Mouse (Mus musculus) cerebellum, adult 9-10 months (tissue): ENCODE results near the gene Immp1l.

ENCODE experiments used
- DNase-seq: peaks from one replicate; pipeline ENCODE4 v3.0.0; 2022

Gene Immp1l

DNA sequence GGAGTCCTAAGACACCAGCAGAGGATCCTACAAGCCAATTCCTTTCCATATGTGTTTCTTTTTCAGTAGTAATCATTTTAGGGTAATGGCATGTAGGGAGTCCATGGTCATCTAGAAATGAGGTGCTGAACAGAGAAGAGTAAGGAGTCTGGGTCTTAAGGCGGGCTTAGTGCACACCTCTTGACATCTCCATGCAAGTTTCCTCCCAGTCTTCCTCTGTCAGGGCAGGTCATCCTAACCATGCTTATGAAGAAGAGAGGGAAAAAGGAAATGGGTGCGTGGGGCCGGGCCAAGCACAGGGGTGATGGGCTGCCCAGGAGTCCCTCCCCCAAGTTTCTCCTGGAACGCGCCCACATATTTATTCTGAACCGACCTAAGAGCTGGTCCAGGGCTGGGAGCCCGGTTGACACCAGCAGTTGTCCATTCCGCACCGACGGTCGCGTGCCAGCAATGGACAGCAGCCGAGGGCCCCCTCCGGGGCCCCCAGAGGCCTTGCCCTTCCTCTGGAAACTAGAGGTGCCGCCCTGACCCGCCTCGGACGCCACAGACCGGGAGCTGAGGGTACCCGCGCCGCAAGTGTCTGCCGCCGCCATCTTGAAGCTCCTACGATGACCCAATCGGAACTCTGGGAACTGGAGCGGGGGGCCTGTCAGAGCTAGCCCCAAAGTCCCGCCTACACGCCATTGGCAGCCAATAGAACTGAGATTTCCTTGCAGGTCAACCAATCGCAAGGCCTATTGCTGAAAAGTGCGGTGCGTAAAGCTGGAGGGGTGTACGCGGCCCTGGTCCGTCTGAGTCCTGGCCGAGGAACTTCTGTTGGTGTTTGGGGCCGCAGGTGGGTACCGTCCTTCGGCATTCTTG is at the start of gene Immp1l, which contains the start of gene Elp4:
Gene Immp1l (plus strand): TSS at position 743 of the 861 bp plus-strand sequence.
Gene Elp4 (minus strand): TSS at position 669 of the 861 bp plus-strand sequence.
- DNase-seq: peak; percentile 98

DNA sequence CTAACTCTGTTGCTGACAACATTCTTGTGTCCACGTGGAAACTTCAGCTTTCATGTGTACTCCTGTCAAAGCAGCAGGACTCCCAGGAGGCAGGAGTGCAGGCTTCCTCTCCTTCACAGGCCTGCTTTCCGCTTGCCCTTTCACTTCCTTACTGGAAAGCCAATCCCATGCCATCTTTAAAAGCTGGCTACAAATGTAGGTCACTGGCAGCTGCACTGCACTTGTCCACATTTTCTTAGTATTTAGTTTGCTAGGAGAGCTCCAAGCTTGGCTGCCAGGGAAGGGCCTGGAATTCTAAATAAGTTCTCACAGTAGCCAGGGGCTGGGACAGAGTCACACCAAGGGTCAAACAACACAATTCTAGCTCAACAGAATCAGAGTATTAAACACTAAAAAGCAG is 49.7 kb upstream of the Immp1l start:
- DNase-seq: peak; percentile 54

DNA sequence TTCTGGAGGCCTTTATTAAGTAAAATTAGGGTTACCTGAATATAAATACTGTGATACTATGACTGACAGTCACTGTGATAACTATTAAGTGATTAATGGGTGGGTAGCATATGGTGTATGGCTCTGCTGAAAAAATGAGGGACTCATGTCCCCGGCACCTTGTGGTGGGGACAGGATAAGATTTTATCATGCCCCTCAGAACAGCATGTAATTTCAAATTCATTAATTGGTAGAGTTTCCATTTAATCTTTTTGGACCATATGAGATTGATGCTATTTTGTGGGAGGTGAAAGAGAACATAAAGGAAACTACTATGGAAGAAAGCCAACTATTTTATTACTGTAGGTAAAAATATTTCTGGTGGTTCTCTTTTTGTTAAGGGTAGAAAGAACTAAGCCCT is 31.0 kb upstream of the Immp1l start:
- DNase-seq: no peak

DNA sequence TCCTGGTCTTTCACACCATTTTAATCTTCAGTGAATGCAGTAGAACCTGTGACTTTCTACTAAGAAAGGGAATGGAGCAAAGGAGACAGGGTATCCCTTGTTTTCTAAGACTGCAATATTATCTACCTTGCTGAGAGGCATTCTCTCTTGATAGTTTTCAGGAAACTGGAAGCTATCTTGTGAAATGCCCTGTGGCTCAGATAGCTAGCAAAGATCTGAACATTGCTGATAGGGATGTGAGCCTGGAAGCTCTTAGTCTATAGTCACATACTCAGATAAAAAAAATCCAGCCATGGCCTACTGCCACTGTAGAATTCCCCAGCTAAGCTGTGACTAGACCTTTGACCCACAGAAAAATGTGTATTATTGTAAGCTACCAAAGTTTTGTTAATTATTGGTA is 13.6 kb upstream of the Immp1l start:
- no peak for DNase-seq

DNA sequence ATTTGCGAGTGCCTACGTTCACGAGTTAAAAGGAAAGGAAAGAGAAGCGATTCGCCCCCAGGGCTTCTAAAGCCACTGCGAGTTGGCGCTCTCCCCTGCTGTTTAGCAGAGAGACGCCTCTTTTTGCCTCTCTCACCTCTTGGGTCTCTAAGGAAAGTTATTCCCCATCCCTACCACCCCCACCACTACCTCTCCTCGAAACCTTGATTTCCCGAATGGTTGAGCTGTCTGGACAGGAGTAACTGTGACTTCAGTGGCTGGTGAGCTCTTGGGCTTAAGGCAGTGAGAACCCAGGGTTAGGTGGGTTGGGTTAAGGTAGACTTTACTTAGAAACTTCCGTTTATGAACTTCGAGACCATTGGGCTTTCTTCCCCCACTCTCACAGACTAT is 314 bp downstream of the Immp1l start:
- no peak for DNase-seq

DNA sequence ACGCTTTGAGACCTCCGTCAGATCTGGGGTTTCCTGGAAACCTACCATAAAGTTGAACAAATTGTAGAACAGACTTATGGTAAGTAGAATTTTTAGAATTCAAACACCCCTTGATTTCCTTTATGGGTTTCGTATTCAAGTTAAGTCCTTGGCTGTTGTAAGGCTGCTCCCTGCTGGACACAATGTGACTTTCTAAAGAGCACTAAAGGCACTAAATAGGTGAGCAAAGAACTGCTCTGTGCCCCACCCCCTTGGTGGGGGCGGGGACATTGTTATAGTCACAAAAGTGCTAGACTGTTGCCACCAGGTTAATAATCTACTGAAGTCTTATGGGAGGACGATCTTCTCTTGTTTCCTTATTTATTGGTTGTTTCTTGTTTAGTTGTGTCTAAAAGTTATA is 3.9 kb downstream of the Immp1l start:
- peak; percentile 41 for DNase-seq

DNA sequence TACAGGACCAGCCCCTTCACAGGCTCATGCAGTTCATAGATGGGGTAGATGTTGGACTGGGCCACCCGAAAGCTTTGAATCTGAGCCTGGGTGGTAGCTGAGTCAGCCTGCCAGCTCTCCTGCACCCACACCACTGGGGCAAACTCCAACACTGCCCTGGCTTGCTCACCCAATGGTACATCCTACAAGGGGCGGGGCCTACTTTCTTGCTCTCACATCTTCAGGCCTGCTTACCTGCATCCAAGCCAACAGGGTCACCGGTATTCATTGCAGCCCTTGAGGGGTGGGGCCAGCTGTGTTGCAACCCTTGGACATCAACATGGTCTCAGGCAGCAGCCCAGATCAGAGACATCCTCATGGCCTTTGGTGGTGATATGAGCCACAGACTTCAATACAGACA is 6.2 kb downstream of the Immp1l start:
- no peak for DNase-seq

DNA sequence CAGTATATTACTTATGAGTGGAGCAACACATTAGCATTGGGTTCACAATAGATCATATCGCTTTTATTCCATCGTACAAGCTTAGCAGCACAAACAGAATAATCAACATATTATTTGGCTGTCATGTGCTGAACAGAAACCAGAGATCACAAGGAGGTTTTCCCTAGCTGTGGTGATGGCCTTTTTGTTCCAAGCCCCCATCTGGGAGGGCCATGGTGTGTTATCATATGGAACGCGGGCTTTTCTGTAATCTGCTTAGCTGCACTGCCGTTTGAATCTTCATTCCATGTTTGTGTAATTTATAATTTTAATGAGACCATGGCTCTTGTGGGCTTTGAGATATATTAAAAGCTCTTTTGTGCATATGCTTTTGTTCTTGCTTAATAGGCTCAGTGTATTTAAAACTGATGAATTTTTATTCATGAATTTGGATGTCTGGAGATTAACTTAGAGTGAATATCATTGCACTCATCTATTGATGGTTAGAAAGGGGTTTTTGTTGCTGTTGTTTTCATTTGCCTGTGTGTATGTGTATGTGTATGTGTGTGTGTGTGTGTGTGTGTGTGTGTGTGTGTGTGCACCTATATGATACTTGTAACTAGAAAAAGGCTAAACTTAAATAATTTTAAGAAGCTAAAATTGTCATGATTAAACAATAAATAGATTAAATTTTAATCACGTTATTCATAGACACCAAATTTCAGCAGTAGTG is 9.4 kb downstream of the Immp1l start:
- DNase-seq: no peak

DNA sequence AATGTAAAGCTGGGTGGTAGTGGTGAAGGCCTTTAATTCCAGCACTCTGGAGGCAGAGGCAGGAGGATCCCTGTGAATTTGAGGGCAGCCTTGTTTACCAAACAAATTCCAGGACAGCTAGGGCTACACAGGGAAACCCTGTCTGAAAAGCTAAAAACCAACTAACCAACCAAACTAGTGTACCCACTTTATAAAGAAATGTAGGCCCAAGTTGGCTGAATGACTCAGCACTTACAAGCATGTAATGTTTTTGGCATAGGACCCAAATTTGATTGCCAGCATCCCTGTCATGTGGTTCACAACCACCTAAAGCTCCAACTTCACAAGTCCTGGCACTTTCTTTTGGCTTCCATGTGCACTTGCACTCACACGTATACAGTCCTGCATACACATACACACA is 12.2 kb downstream of the Immp1l start:
- no peak for DNase-seq

DNA sequence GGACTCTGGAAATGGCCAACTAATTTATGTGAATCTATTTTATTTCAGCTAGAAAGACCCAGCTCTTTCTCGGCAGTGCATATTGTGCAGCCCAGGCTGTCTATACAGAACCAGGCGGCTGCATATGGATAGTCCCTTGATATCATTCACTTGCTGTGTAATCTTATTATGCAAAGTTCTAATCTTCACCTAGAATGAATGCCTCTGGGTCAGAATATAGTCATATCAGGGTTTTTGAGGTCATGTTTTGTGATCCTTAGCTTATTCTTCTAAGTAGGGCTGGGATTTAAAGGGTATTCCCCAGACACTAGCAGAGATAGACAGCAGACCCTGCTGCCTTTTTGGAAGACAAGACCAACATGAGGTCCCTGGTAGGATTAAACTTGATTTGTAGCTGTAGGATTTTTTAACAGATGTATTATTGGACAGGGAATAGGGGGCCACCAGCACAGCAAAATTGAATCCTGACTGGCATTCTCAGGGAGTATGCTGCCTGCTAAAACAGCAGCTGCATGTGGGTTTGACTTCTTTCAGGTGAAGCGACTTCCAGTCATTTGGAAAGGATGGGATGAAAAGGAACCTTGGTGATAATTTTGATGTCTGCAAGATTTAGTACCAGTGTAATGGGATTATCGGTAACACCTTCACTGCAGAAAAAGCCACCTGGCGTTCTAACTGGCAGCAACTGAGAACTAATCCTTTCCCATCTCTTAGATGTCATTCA is 13.3 kb downstream of the Immp1l start:
- no peak for DNase-seq

DNA sequence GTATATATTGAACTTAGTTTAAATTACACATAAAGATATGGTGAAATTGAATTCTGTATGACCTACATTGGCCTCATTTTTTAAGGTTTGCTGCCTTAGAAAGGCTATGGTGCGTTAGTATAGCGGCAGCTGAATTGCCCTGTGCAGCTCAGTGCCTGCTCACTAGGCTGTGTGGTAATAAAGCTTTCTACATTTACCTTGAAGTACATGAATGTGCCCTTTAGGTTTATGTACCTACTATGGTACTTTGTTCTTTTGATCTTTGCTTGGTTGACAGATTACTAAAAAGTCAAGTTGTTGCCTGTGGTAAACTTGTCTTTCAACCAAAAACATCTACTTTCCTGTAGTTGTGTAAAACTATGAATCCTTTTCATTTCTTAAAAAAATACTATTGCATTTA is 45.7 kb downstream of the Immp1l start:
- DNase-seq: no peak

DNA sequence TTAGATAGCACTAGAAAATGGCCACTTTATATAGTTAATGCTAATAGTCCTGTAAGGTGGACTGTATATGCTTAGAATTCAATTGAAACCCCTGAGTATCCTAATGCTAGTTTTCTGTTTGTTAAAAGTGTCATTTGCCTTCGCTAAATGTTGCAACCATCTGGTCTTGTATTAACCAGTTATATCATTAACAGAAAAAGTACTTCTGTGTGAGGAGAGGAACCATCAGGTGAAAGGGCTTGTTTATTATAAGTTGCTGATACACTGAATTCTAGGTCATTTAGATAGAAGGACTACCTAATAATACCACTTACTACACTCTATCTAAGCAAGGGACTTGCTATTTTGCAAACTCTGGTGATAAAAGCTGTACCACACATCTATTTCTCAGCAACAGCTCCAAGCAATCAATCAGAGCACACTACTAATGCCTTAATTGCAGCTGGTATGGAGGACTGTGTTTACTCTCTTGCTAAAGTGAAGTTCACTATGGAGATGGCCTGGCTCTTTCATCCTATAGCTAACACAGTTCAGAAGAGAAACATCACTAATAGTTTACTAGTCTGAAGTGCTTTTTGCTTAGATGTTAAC is 47.0 kb downstream of the Immp1l start:
- no peak for DNase-seq

DNA sequence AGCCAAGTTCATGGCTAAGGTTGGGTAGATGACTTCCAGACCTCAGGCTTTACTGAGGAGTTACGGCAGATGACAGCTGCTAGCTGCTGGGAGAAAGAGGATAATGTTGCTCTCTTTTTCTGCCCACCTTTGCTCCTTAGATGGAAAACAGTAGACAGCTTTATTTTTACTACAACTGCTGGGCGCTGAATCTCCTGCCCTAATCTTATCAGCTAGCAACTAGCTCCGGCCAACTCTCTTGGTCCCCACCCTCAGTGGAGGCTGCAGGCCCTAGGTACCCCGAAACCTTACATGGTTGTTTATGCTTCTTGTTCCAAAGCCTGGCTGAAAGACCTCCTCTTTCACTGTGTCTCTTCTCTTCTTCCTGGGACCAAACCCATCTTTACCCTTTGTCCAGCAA is 49.4 kb downstream of the Immp1l start:
- DNase-seq: no peak

DNA sequence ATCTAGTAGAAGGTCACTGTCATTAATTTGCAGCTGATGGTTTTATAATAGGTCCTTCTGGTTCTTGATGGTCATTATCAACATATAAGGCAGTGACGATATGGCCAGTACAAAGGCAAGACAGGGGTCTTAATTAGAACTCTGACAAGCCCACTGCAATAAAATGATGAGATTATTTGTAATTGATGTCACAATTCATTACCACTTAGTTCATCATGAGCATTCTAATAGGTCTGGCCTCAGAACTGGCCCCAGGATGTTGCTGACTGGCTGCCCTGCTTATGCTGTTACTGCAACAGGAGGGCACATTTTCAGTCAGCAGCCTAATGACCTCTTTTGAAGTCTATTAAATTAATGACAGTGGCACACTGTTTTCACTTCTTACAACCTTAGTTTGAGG is 59.0 kb downstream of the Immp1l start:
- no peak for DNase-seq

DNA sequence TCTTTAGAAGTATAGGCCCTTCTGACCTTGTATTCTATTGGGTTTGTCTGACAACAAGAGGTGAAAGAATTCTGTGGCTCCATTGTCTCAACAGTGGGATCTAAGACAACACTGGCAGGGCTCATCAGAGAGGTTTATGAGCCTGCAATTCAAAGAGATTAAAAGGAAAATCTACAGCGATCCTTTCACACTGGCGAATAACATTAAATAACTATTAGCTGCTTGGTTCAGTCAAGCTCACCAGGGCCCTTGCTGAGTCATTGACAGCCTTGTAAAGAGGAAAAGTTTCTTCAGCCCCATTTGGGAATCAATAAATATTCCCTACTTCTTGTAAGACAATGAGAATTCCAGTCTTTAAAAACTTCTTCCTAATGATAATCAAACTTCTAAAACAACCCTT is 69.5 kb downstream of the Immp1l start:
- no peak for DNase-seq

DNA sequence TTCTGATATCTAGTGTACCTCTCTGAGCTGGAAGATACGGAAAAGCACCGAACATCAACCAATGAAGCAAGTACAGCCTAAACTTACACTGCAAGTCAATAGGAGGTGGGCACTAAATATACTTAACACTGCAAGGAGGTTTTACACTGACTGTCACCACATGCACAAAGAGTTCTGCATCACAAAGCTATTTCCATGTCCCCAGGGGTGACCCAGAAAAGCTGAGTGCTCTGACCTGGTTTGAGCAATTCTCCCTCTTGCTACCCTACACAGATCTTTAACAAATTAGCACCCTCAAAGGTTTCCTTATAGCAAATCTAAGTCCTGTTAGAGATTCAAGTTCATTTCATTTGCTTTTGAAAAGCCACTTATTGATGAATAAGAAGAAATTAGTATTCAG is 73.6 kb downstream of the Immp1l start:
- DNase-seq: peak; percentile 19

DNA sequence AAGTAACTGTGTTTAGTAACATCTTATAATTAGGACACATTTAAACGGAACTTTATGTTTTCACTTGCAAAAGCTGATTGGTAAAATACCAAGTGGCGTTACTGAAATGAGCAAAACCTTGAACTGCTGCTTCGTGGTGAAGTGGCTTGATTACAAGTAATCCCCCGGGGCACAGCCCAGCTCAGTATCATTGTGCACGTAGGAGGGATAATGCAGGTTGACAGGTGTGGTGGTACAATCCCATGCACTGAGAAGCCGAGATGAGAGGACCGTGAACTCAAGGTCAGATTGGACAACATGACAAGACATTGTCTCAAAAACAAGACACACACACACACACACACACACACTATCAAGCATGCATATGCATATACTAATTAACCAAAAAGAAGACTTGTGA is 80.8 kb downstream of the Immp1l start:
- no peak for DNase-seq

DNA sequence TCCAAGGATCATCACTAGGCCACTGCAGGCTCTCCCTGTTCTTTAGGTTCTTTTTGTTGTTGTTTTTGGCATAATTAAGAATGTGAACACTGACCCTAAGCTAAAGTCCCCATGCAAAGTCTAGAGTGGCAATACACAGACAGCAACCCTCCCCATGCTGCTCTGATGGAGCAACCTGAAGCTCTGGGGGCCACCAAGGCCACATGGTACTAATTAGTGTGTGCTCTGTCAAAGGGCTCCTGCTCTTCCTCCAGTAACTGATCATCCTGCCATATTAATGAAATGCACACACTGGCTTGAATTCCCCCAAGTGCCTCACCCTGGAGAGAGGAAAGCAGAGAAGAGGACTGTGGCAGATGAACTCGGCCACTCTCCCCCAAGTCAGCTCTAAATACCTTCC is 82.7 kb downstream of the Immp1l start:
- DNase-seq: no peak

DNA sequence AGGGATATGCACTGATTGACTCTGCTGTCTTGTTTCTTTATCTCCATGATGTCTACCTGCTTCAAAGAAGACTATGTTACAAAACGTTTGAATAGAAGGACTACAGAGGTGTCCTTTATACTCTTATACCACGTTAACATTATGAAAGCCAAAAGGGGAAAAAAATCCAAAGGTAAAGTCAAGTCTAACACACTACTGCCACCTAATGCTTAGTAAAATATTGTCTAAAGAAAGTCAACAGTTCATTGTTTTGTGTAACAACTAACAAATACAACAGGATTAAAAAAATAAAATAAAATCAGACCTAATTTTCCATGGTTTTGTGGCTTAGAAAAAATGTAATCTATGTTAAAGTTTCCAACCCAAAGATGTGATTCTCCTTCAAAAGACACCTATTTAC is 83.6 kb downstream of the Immp1l start:
- peak; percentile 41 for DNase-seq

DNA sequence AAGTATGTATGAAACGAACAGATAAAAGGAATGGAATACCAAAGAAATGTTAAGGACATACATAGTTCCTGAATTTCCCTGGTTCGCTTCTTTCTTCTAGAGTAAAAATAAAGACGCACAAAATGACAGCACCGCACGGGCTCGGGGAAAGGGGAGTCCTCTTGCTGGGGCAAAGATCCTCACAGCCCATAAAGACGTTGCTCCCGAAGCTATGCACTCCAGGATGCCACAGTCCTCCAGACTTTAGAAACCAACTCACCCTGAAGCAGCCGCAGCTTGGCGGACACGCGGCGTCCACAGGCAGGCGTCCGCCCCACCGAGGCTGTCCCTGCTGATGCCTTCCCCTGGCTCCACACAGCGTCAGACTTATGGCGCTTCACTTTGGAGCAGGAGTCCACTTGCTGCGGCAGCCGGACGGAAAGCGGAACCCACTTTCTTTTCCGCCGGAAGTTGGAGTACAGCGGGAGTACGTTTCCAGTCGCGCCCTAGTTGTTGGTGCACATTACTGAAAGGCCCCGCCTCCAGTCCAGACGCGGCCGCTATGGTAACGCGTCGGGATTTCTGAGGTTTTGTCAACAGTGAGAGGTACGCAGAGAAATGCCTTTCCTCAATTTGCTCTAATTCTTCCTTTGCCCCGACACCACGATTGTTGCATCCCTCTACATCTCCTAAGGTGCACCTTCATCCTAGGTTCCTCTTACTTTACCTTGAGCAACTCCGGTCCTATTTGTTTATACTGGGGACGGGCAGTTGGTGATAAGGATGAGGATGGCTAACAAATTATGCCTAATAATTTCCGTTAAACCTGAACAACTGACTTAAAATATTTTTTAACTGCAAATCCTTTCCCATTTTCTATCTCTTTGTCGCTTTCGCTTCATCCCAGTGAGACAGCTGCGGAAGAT is 98.6 kb downstream of the Immp1l start, which contains the start of gene Dnajc24:
Gene Dnajc24 (minus strand): TSS at position 715 of the 905 bp plus-strand sequence.
- peak; percentile 91 for DNase-seq

DNA sequence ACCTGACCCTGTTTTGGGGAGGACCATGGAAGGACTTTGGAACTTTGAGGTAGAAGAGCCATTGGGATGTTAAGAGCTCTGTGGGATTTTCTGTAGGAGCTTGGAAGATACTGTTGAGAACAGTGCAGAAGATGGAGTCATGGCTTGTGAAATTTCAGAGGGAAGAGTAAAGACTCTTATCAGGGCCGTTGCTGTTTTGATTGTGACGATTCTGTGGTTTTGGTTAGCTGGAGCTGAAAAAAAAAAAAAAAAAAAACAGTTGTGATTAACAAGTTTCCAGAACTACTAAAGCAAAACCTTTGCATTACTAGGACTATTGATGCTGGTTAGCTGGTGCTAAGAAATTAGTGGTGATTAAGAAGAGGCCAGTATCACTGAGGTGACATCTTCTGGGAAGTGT is 104.0 kb downstream of the Immp1l start:
- no peak for DNase-seq
